Mouse (Mus musculus) ES-E14 (cell line): Measurements from ENCODE around the gene Hand2.

ENCODE experiments used
- CHD2 ChIP-seq: IDR thresholded peaks from 2 replicates; pipeline ENCODE4 v1.6.1; 2014; ENCODE audit warnings: mild to moderate bottlenecking, low read depth, low read length, inconsistent platforms
- MAFK ChIP-seq: IDR thresholded peaks from 2 replicates; pipeline ENCODE4 v1.6.1; 2014; ENCODE audit warnings: mild to moderate bottlenecking, low read depth, low read length, inconsistent platforms; ENCODE audit not compliant: insufficient read depth
- ZC3H11A ChIP-seq: IDR thresholded peaks from 2 replicates; pipeline ENCODE4 v1.6.1; 2012; ENCODE audit warnings: low read depth, mild to moderate bottlenecking, inconsistent platforms, low read length, borderline replicate concordance
- ZNF384 ChIP-seq: IDR thresholded peaks from 2 replicates; pipeline ENCODE4 v1.6.1; 2012; ENCODE audit warnings: low read depth, low read length, inconsistent platforms

DNA sequence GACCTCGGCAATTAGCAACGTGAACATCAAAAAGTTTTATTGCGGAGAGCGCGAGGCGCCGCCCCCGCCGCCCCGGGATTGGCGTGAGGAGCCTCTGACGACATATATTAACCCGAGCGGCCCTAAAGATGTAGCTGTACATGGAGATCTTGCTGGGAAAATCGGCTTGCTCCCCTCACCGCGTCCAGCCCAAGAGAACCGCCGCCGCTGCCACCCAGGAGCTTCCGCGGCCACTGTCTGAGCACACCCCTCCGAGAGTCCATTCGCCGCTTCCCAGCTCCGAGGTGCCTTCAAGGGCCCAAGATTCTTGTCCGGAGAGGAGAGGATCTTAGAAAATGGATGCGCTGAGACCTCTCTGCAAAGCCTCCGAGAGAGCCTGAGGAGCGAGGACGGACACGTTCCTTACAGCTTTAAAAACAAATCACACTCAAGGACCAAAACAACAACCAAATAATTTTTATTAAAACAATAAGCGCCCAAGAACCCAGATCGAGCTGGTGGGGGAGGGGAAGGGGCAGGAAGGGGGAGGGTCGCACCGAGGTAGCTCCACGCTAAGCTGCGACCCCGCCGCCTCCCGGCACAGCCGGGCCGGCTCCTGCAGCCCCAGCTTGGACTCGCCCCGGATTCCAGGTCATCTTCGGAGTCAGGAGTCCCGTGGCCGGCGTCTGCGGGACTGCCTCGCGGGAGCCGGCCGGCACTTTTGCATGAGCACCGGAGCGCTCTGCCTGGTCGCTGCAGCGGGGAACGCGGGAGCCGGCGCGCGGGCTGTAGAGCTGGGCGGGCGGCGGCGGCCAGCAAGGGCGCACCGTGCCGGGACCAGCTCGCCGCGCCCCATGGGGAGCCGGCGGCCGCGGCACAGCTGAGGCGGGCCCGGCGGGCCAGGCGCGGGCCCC, at the start of gene Hand2:
- TF ChIP-seq CHD2 (no peak), ZNF384 (no peak), MAFK (no peak), ZC3H11A (no peak)
